8 mouse cellular contexts compared by ENCODE assay signal in the genomic region with DNA sequence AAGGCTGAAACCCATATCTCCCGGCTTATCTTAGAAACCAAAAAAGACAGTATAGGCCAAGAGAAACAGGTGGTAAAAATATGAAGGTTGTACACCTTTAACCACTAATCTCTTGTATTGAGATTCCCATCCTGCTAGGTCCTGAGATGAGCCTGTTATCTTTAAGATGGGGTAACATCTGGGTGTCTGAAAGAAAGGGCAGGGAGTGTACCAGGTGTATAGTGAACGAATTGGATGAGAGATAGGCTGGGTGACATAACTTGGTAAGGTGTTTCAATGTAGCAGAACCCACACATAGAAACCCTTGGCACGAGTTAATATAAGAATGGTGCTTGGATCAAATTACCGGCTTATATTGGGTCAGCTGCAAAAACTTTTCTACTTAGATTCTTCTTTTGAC. TPM values are rescaled to one million over a fixed set of nuclear protein-coding genes. Genes with fewer than 3 reads are reported as not detected.
DNase-seq lines count a peak whose midpoint lies in the region; ATAC-seq and TF ChIP-seq lines count a peak whose summit lies in the region.

No protein-coding gene starts in this region.

- H3K27me3 ChIP-seq in heart, adult 2 months (ENCODE audit: control insufficient read depth, insufficient read depth, low read length), result no peaks in the 10 kb centered on the region
- no peaks in the 10 kb centered on the region for H3K27me3 ChIP-seq in C2C12 (ENCODE audit: control insufficient read depth, insufficient read depth, insufficient read length)
- H3K27me3 ChIP-seq in forebrain, embryonic 15.5 days, result no peaks in the 10 kb centered on the region
- no peaks in the 10 kb centered on the region; the same call in 1 of the 2 replicates for H3K27me3 ChIP-seq in liver, embryonic 14.5 days (ENCODE audit: control insufficient read depth, insufficient read depth, low read length)

- intact Hi-C loops in heart, adult 2 months (cut with DNase I), result loop anchor here (1.0 kb wide), 1 partner anchor 115 kb away; no protein-coding TSS in a partner anchor
- intact Hi-C loops in heart, postnatal 14 days (cut with DNase I), result loop anchor here (2.0 kb wide), 1 partner anchor 54 kb away; no protein-coding TSS in a partner anchor
- intact Hi-C loops in left cerebral cortex, postnatal 36 days (cut with DNase I), result no loop called here

- peak overlapping the region; percentile 74 for H3K9ac ChIP-seq in heart, adult 2 months (ENCODE audit: low read depth, low read length)
- H3K9ac ChIP-seq in forebrain, embryonic 15.5 days (replicated peaks), result peak overlapping the region; percentile 30
- H3K9ac ChIP-seq in liver, embryonic 14.5 days (replicated peaks), result peak overlapping the region; percentile 53

- H3K4me3 ChIP-seq in heart, adult 2 months, result peak overlapping the region; percentile 1; the same call in 1 of the 2 replicates
- H3K4me3 ChIP-seq in C2C12 (ENCODE audit: insufficient read depth, poor library complexity, severe bottlenecking), result peak overlapping the region; percentile 21
- H3K4me3 ChIP-seq in forebrain, embryonic 15.5 days, result peak overlapping the region; percentile 70
- peak overlapping the region; percentile 43 to 88; a peak in 3 of 4 replicates for H3K4me3 ChIP-seq in liver, embryonic 14.5 days (ENCODE audit: insufficient read depth in 1 of 2, low read depth in 2 of 2, low read length in 2 of 2)

- no peak overlapping the region for H3ac ChIP-seq in C2C12 (ENCODE audit: control insufficient read depth, insufficient read length, low read depth)

- ATAC-seq in forebrain, embryonic 15.5 days (replicated peaks), result no peak
- peak; percentile 42 for ATAC-seq in liver, embryonic 14.5 days (ENCODE audit: insufficient read depth)
- no peak for ATAC-seq in megakaryocyte progenitor cell, adult 5-6 weeks (replicated peaks; ENCODE audit: poor library complexity)

- peaks cover 3% of the 10 kb centered on the region; the same call in 1 of the 2 replicates for H3K4me1 ChIP-seq in heart, adult 2 months (ENCODE audit: control insufficient read depth, insufficient read depth, low read length)
- peaks cover 23% of the 10 kb centered on the region for H3K4me1 ChIP-seq in forebrain, embryonic 15.5 days
- H3K4me1 ChIP-seq in liver, embryonic 14.5 days (replicated peaks; ENCODE audit: control insufficient read depth in 2 of 2, insufficient read depth in 2 of 2, low read length in 1 of 2), result peaks cover 21 to 36% of the 10 kb centered on the region in 2 experiments

- DNase-seq in heart, adult 2 months, result no peak
- no peak for DNase-seq in heart, postnatal 14 days
- DNase-seq in liver, embryonic 14.5 days (ENCODE audit: low read depth in 3 of 3, low spot score in 3 of 3), result peak in 2 of 3 experiments; percentile 55 to 67
- no peak for DNase-seq in adrenal gland, postnatal 36 days
- no peak for DNase-seq in left cerebral cortex, postnatal 36 days (ENCODE audit: low spot score in 2 of 2)

- H3K4me2 ChIP-seq in forebrain, embryonic 15.5 days (replicated peaks), result peak overlapping the region; percentile 97
- peak overlapping the region; percentile 74 for H3K4me2 ChIP-seq in liver, embryonic 14.5 days (ENCODE audit: low read depth)

- WGBS in heart, adult 2 months, result 33% methylated on average over 4 of the region's 4 CpGs
- 37% methylated on average over 4 of the region's 4 CpGs for WGBS in forebrain, embryonic 15.5 days
- 29% methylated on average over 4 of the region's 4 CpGs for WGBS in liver, embryonic 14.5 days (ENCODE audit: insufficient replicate concordance)

- H3K9me3 ChIP-seq in forebrain, embryonic 15.5 days, result no peaks in the 10 kb centered on the region
- no peaks in the 10 kb centered on the region for H3K9me3 ChIP-seq in liver, embryonic 14.5 days (ENCODE audit: control insufficient read depth, low read length)

- peaks cover 2% of the 10 kb centered on the region for H3K79me2 ChIP-seq in heart, adult 2 months (replicated peaks; ENCODE audit: control insufficient read depth, insufficient read depth, low read length)
- H3K79me2 ChIP-seq in C2C12 (ENCODE audit: control insufficient read depth, insufficient read depth), result peaks cover 38% of the 10 kb centered on the region

- H3K79me3 ChIP-seq in C2C12 (ENCODE audit: low read depth), result peaks cover 14% of the 10 kb centered on the region

- peaks cover 15% of the 10 kb centered on the region for H3K36me3 ChIP-seq in heart, adult 2 months (ENCODE audit: control insufficient read depth, insufficient read depth, low read length)
- peaks cover 14% of the 10 kb centered on the region for H3K36me3 ChIP-seq in C2C12 (ENCODE audit: control insufficient read depth, insufficient read depth)
- no peaks in the 10 kb centered on the region for H3K36me3 ChIP-seq in forebrain, embryonic 15.5 days
- peaks cover 22% of the 10 kb centered on the region for H3K36me3 ChIP-seq in liver, embryonic 14.5 days (replicated peaks; ENCODE audit: control insufficient read depth, insufficient read depth, low read depth)

- H3K27ac ChIP-seq in heart, adult 2 months, result peak overlapping the region; percentile 68
- H3K27ac ChIP-seq in forebrain, embryonic 15.5 days (replicated peaks), result no peak overlapping the region
- peak overlapping the region; percentile 65 for H3K27ac ChIP-seq in liver, embryonic 14.5 days

- TF ChIP-seq CTCF in heart, adult 2 months (IDR thresholded peaks at IDR 0.05), result no peak
- TF ChIP-seq CTCF in C2C12 (IDR thresholded peaks at IDR 0.05; ENCODE audit: control insufficient read depth, insufficient read depth, insufficient read length), result no peak
- TF ChIP-seq CTCF in liver, embryonic 14.5 days (IDR thresholded peaks at IDR 0.05; ENCODE audit: low read depth), result no peak

- TF ChIP-seq EP300 in heart, adult 2 months (IDR thresholded peaks at IDR 0.05; ENCODE audit: insufficient read depth, low read depth, low read length), result no peak
- TF ChIP-seq EP300 in liver, embryonic 14.5 days (IDR thresholded peaks at IDR 0.05; ENCODE audit: low read depth), result 0 out of 2 replicates have a peak, but pooled peaks have one; percentile 30

- TF ChIP-seq POLR2A in heart, adult 2 months (IDR thresholded peaks at IDR 0.05; ENCODE audit: insufficient read depth, low read depth, low read length), result no peak

TF ChIP-seq in C2C12, 6 proteins besides CTCF, POLR2A, EP300 and RAD21:
- TF ChIP-seq MAX (IDR thresholded peaks at IDR 0.05) (no peak), MYOG (IDR thresholded peaks at IDR 0.05; ENCODE audit: control insufficient read depth, extremely low read depth, insufficient read length) (no peak), MYOD1 (IDR thresholded peaks at IDR 0.05; ENCODE audit: control insufficient read depth, insufficient read length, low read depth) (no peak), FOSL1 (IDR thresholded peaks at IDR 0.05; ENCODE audit: insufficient read depth, low read length, poor library complexity, severe bottlenecking) (no peak), CEBPB (IDR thresholded peaks at IDR 0.05; ENCODE audit: low read depth) (no peak), USF1 (IDR thresholded peaks at IDR 0.05; ENCODE audit: low read depth) (no peak)

RNA-seq across cellular contexts. Expression of gene Mylip, which starts 0.7 kb away (rescaled TPM):
- total RNA-seq in heart, adult 2 months (2021), result 10 to 100 TPM; 16.8 to 27.1 TPM
- 10.5 and 13.6 TPM in 2 replicates for polyA plus RNA-seq in heart, adult 2 months (2012; rRNA removed)
- total RNA-seq in heart, postnatal 14 days (2021), result 10 to 100 TPM; 20.6 to 35.7 TPM
- 4.8 TPM for polyA plus RNA-seq in C2C12 (2012; fragmentation: generic; extraction: Trizol)
- 4.0 and 5.2 TPM in 2 replicates for polyA plus RNA-seq in forebrain, embryonic 15.5 days (2015; fragmentation: Nextera tagmentation; extraction: Ambion mirVana)
- polyA plus RNA-seq in liver, embryonic 14.5 days (2012; rRNA removed), result 6.6 and 8.2 TPM in 2 replicates
- 3.2 and 3.3 TPM in 2 replicates for polyA plus RNA-seq in liver, embryonic 14.5 days (2014; fragmentation: Nextera tagmentation; extraction: Ambion mirVana)
- 11.3 and 11.7 TPM in 2 replicates for total RNA-seq in megakaryocyte progenitor cell, adult 5-6 weeks (2015)
- total RNA-seq in megakaryocyte progenitor cell, adult 5-6 weeks (2017), result 8.8 and 14.4 TPM in 2 replicates
- 10 to 100 TPM; 10.1 to 10.5 TPM for total RNA-seq in adrenal gland, postnatal 36 days (2021)
- 10 to 100 TPM; 16.2 to 17.3 TPM for total RNA-seq in left cerebral cortex, postnatal 36 days (2021)

Comparison
In these comparisons a context has a peak if more than half of its experiments do, and no peak if none do; other contexts are left out.
1. DNase-seq: peak in liver, embryonic 14.5 days (2 of 3); none in heart, adult 2 months (0 of 2), heart, postnatal 14 days (0 of 2), adrenal gland, postnatal 36 days (0 of 2) and left cerebral cortex, postnatal 36 days (0 of 2).
2. H3K4me3 ChIP-seq: peak in every context shown above with its lines; median percentile 70 in forebrain, embryonic 15.5 days; 66 in liver, embryonic 14.5 days; 21 in C2C12; 1 in heart, adult 2 months.
3. Peak in every context shown above with its lines, with median percentiles within 50 percentile points of each other: H3K9ac ChIP-seq.